Mouse (Mus musculus) hindbrain, postnatal 0 days (tissue): ENCODE measurements around the gene Hist3h2ba. TPM values are rescaled to one million over a fixed set of nuclear protein-coding genes. Genes with fewer than 3 reads are reported as not detected.

Experiments
- ATAC-seq: fragments of 200-750 bp; cut with Nextera tagmentation; 2 replicates; pipeline ENCODE4 v1.8.0; 2017; ENCODE audit warnings: mild to moderate bottlenecking, moderate TSS enrichment, moderate library complexity
- DNase-seq: peaks from one replicate; pipeline ENCODE4 v3.0.0-alpha.2; 2015; ENCODE audit warnings: low spot score
- H3K27ac ChIP-seq: fragments of 300-500 bp; sonication (generic); 2 replicates; pipeline ENCODE4 v1.5.1; 2014; ENCODE audit warnings: mild to moderate bottlenecking
- H3K27me3 ChIP-seq: fragments of 300-500 bp; sonication (generic); 2 replicates; pipeline ENCODE4 v1.6.1; 2014; ENCODE audit warnings: low read length, mixed read lengths; ENCODE audit not compliant: insufficient read depth
- H3K36me3 ChIP-seq: fragments of 300-500 bp; sonication (generic); 2 replicates; pipeline ENCODE4 v1.6.1; 2014; ENCODE audit warnings: low read length, mixed read lengths; ENCODE audit not compliant: insufficient read depth
- H3K4me1 ChIP-seq: fragments of 300-500 bp; sonication (generic); 2 replicates; pipeline ENCODE4 v1.6.1; 2014; ENCODE audit warnings: antibody characterized with exemption, low read length, mixed read lengths; ENCODE audit not compliant: insufficient read depth
- H3K4me2 ChIP-seq: fragments of 300-500 bp; sonication (generic); 2 replicates; pipeline ENCODE4 v1.6.1; 2014; ENCODE audit warnings: low read depth, mild to moderate bottlenecking, low read length, moderate library complexity, mixed read lengths
- H3K4me3 ChIP-seq: fragments of 300-500 bp; sonication (generic); 2 replicates; pipeline ENCODE4 v1.5.1; 2014; ENCODE audit warnings: low read length
- H3K9ac ChIP-seq: fragments of 300-500 bp; sonication (generic); replicated peaks from 2 replicates; pipeline ENCODE4 v1.6.1; 2014; ENCODE audit warnings: mild to moderate bottlenecking, low read length, moderate library complexity, mixed read lengths
- H3K9me3 ChIP-seq: fragments of 300-500 bp; sonication (generic); 2 replicates; pipeline ENCODE4 v1.6.1; 2016; ENCODE audit warnings: low read length, mixed read lengths
- CTCF ChIP-seq: IDR thresholded peaks from 2 replicates; pipeline ENCODE4 v1.5.1; 2016; ENCODE audit warnings: antibody characterized with exemption, control low read depth, low read depth
- WGBS: fragments of 180-500 bp; shearing (Covaris S2); extraction: QIAGEN DNeasy Blood & Tissue Kit; methylation state at CpG from one replicate; pipeline ENCODE4 v1.1.7; 2014; 5-methylcytosine and 5-hydroxymethylcytosine counted together
- polyA plus RNA-seq: library from polyadenylated mRNA; unstranded; fragments of >200 nt; fragmentation: Nextera tagmentation; extraction: Ambion mirVana; gene quantifications from 2 replicates; pipeline ENCODE4 v1.2.1, GENCODE M21; 2015
- total RNA-seq: library from RNA; depleted of rRNA; stranded (reverse); fragments of >200 nt; gene quantifications from 2 replicates; pipeline ENCODE4 v1.2.3, GENCODE M21; 2014

The Hist3h2ba gene
- total and polyA plus RNA-seq, 2 experiments from 2014 or later: 103 to 625 TPM

- no peak for TF ChIP-seq CTCF
- Histone ChIP-seq H3K36me3 (no peaks in the 10 kb centered on the region), H3K27ac (no peak overlapping the region), H3K27me3 (no peaks in the 10 kb centered on the region), H3K4me1 (no peaks in the 10 kb centered on the region), H3K4me3 (no peak overlapping the region), H3K9ac (no peak overlapping the region), H3K9me3 (no peaks in the 10 kb centered on the region), H3K4me2 (no peak overlapping the region)
- DNase-seq (no peak), ATAC-seq (no peak)
- WGBS: 85% methylated on average over 8 of the region's 8 CpGs
These were observed 20.3 kb downstream of the Hist3h2ba start for GRCm38 (mm10) chr11:58969027-58969426.

DNA sequence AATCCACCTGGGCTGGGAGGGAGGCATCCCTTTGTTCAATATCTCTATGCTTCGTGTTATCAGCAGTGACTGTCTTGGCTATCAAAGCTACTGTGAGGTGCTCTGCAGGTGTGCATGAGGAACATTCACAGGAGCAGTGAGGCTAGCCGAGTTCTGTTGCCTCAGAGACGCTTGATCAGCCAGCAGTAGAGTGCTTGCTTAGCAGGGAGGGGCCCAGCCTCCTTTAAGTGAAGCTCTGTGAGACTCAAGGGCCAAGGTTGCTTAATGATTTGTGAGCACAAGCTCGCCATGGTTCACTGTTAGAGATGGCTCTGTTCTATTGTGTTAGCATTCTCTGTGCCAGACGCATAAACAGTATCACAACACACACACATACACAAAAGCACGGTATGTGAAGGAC lies 20.9 kb downstream of the Hist3h2ba start:
- Histone ChIP-seq H3K36me3 (no peaks in the 10 kb centered on the region), H3K27ac (no peak overlapping the region), H3K4me2 (no peak overlapping the region), H3K4me1 (no peaks in the 10 kb centered on the region), H3K4me3 (no peak overlapping the region), H3K9ac (no peak overlapping the region), H3K27me3 (no peaks in the 10 kb centered on the region), H3K9me3 (no peaks in the 10 kb centered on the region)
- DNase-seq: no peak
- WGBS: 74% methylated on average over 6 of the region's 6 CpGs
- ATAC-seq: no peak
- no peak for TF ChIP-seq CTCF

DNA sequence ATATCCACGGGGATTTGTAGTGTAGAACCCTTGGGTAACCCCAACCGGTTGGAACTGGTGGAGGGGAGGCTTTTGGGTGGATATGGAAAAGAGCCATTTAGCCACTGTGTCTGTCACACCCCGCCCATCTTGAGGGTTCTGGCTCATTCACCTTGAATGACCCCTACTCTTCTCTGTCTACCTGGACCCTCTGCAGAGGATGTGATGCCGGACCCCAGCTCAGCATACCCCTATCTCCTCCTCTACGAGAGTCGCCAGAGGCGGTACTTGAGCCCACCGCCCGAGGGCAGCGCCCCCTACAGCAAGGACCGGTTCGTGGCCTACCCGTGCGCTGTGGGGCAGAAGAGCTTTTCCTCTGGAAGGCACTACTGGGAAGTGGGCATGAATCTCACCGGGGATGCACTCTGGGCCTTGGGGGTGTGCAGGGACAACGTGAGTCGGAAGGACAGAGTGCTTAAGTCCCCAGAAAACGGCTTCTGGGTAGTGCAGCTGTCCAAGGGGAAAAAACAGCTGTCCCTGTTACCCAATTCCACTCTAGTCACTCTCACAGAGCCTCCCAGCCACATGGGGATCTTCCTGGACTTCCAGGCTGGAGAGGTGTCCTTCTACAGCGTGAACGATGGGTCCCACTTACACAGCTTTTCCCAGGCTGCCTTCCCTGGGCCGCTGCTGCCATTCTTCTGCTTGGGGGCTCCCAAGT lies 22.3 kb downstream of the Hist3h2ba start:
- no peak overlapping the region for H3K9ac ChIP-seq
- H3K9me3 ChIP-seq: no peaks in the 10 kb centered on the region
- 0 out of 2 replicates have a peak, but pooled peaks have one; percentile 5 for TF ChIP-seq CTCF
- H3K27me3 ChIP-seq: no peaks in the 10 kb centered on the region
- DNase-seq (no peak), ATAC-seq (no peak)
- 89% methylated on average over 21 of the region's 21 CpGs for WGBS
- H3K4me2 ChIP-seq: no peak overlapping the region
- no peaks in the 10 kb centered on the region for H3K36me3 ChIP-seq
- H3K4me1 ChIP-seq: no peaks in the 10 kb centered on the region
- H3K4me3 ChIP-seq: no peak overlapping the region
- H3K27ac ChIP-seq: no peak overlapping the region

- no peaks in the 10 kb centered on the region for H3K4me1 ChIP-seq
- no peak overlapping the region for H3K4me3 ChIP-seq
- TF ChIP-seq CTCF: no peak
- whole genome bisulfite sequencing: 91% methylated on average over 3 of the region's 3 CpGs
- H3K27ac ChIP-seq: no peak overlapping the region
- H3K27me3 ChIP-seq: no peaks in the 10 kb centered on the region
- no peaks in the 10 kb centered on the region for H3K9me3 ChIP-seq
- no peak for ATAC-seq
- H3K36me3 ChIP-seq: no peaks in the 10 kb centered on the region
- H3K4me2 ChIP-seq: no peak overlapping the region
- no peak for DNase-seq
- H3K9ac ChIP-seq: no peak overlapping the region
These were observed 23.1 kb downstream of the Hist3h2ba start for GRCm38 (mm10) chr11:58971796-58972195.

GRCm38 (mm10) chr11:58974414-58974813 lies 25.7 kb downstream of the Hist3h2ba start:
- Histone ChIP-seq H3K4me1 (peaks cover 8% of the 10 kb centered on the region), H3K27me3 (no peaks in the 10 kb centered on the region), H3K4me2 (no peak overlapping the region), H3K9ac (no peak overlapping the region), H3K4me3 (no peak overlapping the region), H3K9me3 (no peaks in the 10 kb centered on the region), H3K36me3 (no peaks in the 10 kb centered on the region), H3K27ac (no peak overlapping the region)
- WGBS: 88% methylated on average over 3 of the region's 3 CpGs
- DNase-seq: no peak
- no peak for TF ChIP-seq CTCF
- ATAC-seq: no peak

GRCm38 (mm10) chr11:58977150-58977549 lies 28.4 kb downstream of the Hist3h2ba start:
- Histone ChIP-seq H3K36me3 (0 out of 2 replicates have a peak, but pooled peaks cover 3% of the 10 kb centered on the region), H3K4me2 (peak overlapping the region; percentile 100), H3K9me3 (no peaks in the 10 kb centered on the region), H3K4me3 (peak overlapping the region; percentile 88), H3K27me3 (no peaks in the 10 kb centered on the region), H3K27ac (peak overlapping the region; percentile 52; the same call in 1 of the 2 replicates), H3K9ac (peak overlapping the region; percentile 82), H3K4me1 (peaks cover 20% of the 10 kb centered on the region)
- WGBS: under 1% methylated on average over 29 of the region's 29 CpGs
- ATAC-seq (no peak), DNase-seq (peak; percentile 23)
- TF ChIP-seq CTCF: no peak

DNA sequence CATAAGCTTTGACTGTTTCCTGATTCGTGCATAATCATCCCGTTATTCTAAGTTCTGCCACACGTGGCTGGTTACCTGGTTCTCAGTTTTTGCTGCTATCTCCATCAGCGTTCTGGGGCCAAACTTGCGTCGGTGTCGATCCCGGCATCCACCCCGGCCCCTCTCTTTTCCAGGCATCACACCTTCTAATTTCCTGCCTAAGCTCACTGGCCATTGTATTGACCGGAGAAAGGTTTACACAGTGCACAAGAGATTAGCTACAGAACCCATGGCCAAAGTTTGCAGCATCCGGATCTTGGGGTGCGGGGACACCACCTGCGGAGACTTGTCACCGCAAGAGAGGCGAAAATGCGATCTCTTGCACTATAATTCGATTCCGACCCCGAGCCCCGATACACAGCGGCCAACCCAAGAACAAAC lies 28.9 kb downstream of the Hist3h2ba start:
- TF ChIP-seq CTCF: no peak
- peak overlapping the region; percentile 82 for H3K9ac ChIP-seq
- H3K27ac ChIP-seq: peak overlapping the region; percentile 52
- ATAC-seq (peak; percentile 13), DNase-seq (no peak)
- H3K27me3 ChIP-seq: no peaks in the 10 kb centered on the region
- peak overlapping the region; percentile 100 for H3K4me2 ChIP-seq
- 0 out of 2 replicates have a peak, but pooled peaks cover 6% of the 10 kb centered on the region for H3K36me3 ChIP-seq
- H3K9me3 ChIP-seq: no peaks in the 10 kb centered on the region
- H3K4me3 ChIP-seq: peak overlapping the region; percentile 88
- under 1% methylated on average over 21 of the region's 21 CpGs for WGBS
- peaks cover 20% of the 10 kb centered on the region for H3K4me1 ChIP-seq
